Mouse (Mus musculus) liver, adult 2 months (tissue): Measurements from ENCODE around the gene Gm20503.

Experiments
- CTCF ChIP-seq: fragments of 200-500 bp; IDR thresholded peaks from 2 replicates; pipeline ENCODE4 v1.5.1; 2011; ENCODE audit warnings: low read depth, low read length, control low read depth
- POLR2A ChIP-seq: fragments of 200-500 bp; IDR thresholded peaks from 2 replicates; pipeline ENCODE4 v1.6.1; 2011; ENCODE audit warnings: low read length, control low read depth; ENCODE audit not compliant: insufficient read depth; ENCODE audit errors: extremely low read depth

- TF ChIP-seq CTCF (peak; percentile 27; the same call in 1 of the 2 replicates), POLR2A (no peak)
Observed at GRCm38 (mm10) chr4:59036490-59037127, 33.6 kb downstream of the Gm20503 start.
